Mouse (Mus musculus) lung, adult 2 months (tissue): ENCODE measurements at regions not wholly inside any gene's neighbourhood (a gene's known extent, or its start where the extent isn't known, plus 50 kb on each side); places are given as distances from the start of the nearest gene placed in this dataset.

ENCODE experiments used
- DNase-seq: peaks from one replicate; pipeline ENCODE4 v3.0.0; 2022
- H3K4me1 ChIP-seq: fragments of 200-500 bp; 2 replicates; pipeline ENCODE4 v1.6.1; 2011; ENCODE audit warnings: low read length; ENCODE audit not compliant: control insufficient read depth, insufficient read depth
- H3K4me3 ChIP-seq: fragments of 200-500 bp; replicated peaks from 2 replicates; pipeline ENCODE3; 2011; ENCODE audit warnings: low read depth, mild to moderate bottlenecking, control low read depth, low read length; ENCODE audit errors: extremely low read depth
- CTCF ChIP-seq: fragments of 200-500 bp; IDR thresholded peaks from 2 replicates; pipeline ENCODE4 v1.5.1; 2011; ENCODE audit warnings: mild to moderate bottlenecking, low read length, control low read depth; ENCODE audit not compliant: insufficient read depth
- POLR2A ChIP-seq: fragments of 200-500 bp; IDR thresholded peaks from 2 replicates; pipeline ENCODE4 v1.6.1; 2011; ENCODE audit warnings: low read depth, mild to moderate bottlenecking, control low read depth, low read length, borderline replicate concordance; ENCODE audit errors: extremely low read depth
- WGBS: fragments of 180-500 bp; shearing (Covaris S2); methylation state at CpG from one replicate; pipeline ENCODE4 v1.1.7; 2018; 5-methylcytosine and 5-hydroxymethylcytosine counted together

- DNase-seq = no peak
- H3K4me3 ChIP-seq = no peak overlapping the region
- H3K4me1 ChIP-seq = no peaks in the 10 kb centered on the region
- 52% methylated on average over 6 of the region's 6 CpGs for WGBS
- TF ChIP-seq POLR2A = no peak
- TF ChIP-seq CTCF = no peak
These were observed 85.1 kb upstream of the Nkx1-1 start for GRCm38 (mm10) chr5:33518860-33519259.

- TF ChIP-seq CTCF = no peak
- TF ChIP-seq POLR2A = no peak
- no peak overlapping the region for H3K4me3 ChIP-seq
- no peak for DNase-seq
- no peaks in the 10 kb centered on the region for H3K4me1 ChIP-seq
- WGBS = 59% methylated on average over 8 of the region's 8 CpGs
These were observed 83.8 kb upstream of the Nkx1-1 start for GRCm38 (mm10) chr5:33517625-33518024.

GRCm38 (mm10) chr5:33516211-33516610, 82.4 kb upstream of the Nkx1-1 start:
- WGBS = 84% methylated on average over 3 of the region's 3 CpGs
- Histone ChIP-seq H3K4me3 (no peak overlapping the region), H3K4me1 (no peaks in the 10 kb centered on the region)
- DNase-seq = no peak
- TF ChIP-seq POLR2A (no peak), CTCF (no peak)

- 57% methylated on average over 22 of the region's 22 CpGs for WGBS
These were observed 78.6 kb upstream of the Nkx1-1 start for GRCm38 (mm10) chr5:33512253-33512884.

GRCm38 (mm10) chr5:33511529-33512252, 77.9 kb upstream of the Nkx1-1 start:
- no peak for DNase-seq
- no peak overlapping the region for H3K4me3 ChIP-seq
- TF ChIP-seq CTCF (no peak), POLR2A (no peak)
- 73% methylated on average over 25 of the region's 25 CpGs for WGBS
- H3K4me1 ChIP-seq = no peaks in the 10 kb centered on the region

More at GRCm38 (mm10) chr5:33512253-33512884, 78.6 kb upstream of the Nkx1-1 start:
- Histone ChIP-seq H3K4me1 (no peaks in the 10 kb centered on the region), H3K4me3 (no peak overlapping the region)
- TF ChIP-seq CTCF = no peak
- TF ChIP-seq POLR2A = no peak
- DNase-seq = no peak

- DNase-seq = no peak
- TF ChIP-seq CTCF = no peak
- TF ChIP-seq POLR2A = no peak
- no peaks in the 10 kb centered on the region for H3K4me1 ChIP-seq
- 25% methylated on average over 13 of the region's 13 CpGs for WGBS
- H3K4me3 ChIP-seq = no peak overlapping the region
These were observed 72.0 kb upstream of the Nkx1-1 start for GRCm38 (mm10) chr5:33505786-33506185.

- Histone ChIP-seq H3K4me1 (no peaks in the 10 kb centered on the region), H3K4me3 (no peak overlapping the region)
- 68% methylated on average over 23 of the region's 23 CpGs for WGBS
- TF ChIP-seq POLR2A (no peak), CTCF (no peak)
- DNase-seq = no peak
These were observed 68.1 kb upstream of the Nkx1-1 start for GRCm38 (mm10) chr5:33501735-33502495.

- Histone ChIP-seq H3K4me3 (no peak overlapping the region), H3K4me1 (no peaks in the 10 kb centered on the region)
- TF ChIP-seq POLR2A = no peak
- no peak for TF ChIP-seq CTCF
- 44% methylated on average over 7 of the region's 7 CpGs for WGBS
- DNase-seq = no peak
These were observed 67.4 kb upstream of the Nkx1-1 start for GRCm38 (mm10) chr5:33501211-33501610.

GRCm38 (mm10) chr5:33495900-33496529, 62.2 kb upstream of the Nkx1-1 start:
- H3K4me3 ChIP-seq = no peak overlapping the region
- no peak for TF ChIP-seq POLR2A
- TF ChIP-seq CTCF = peak; percentile 77
- 25% methylated on average over 6 of the region's 6 CpGs for WGBS

More at GRCm38 (mm10) chr5:33495900-33496529, 62.2 kb upstream of the Nkx1-1 start:
- H3K4me1 ChIP-seq = no peaks in the 10 kb centered on the region
- peak; percentile 54 for DNase-seq
